Mouse (Mus musculus) hindbrain, embryonic 16.5 days (tissue): ENCODE measurements around the gene Rras. TPM values are rescaled to one million over a fixed set of nuclear protein-coding genes. Genes with fewer than 3 reads are reported as not detected.

ENCODE experiments used
- ATAC-seq: fragments of 200-750 bp; cut with Nextera tagmentation; 2 replicates; pipeline ENCODE4 v1.8.0; 2017; ENCODE audit warnings: moderate TSS enrichment, moderate library complexity
- H3K27ac ChIP-seq: fragments of 300-500 bp; sonication (generic); 2 replicates; pipeline ENCODE4 v1.5.1; 2014; ENCODE audit warnings: low read depth, mild to moderate bottlenecking, control low read depth, low read length, moderate library complexity
- H3K27me3 ChIP-seq: fragments of 300-500 bp; sonication (generic); replicated peaks from 2 replicates; pipeline ENCODE4 v1.6.1; 2014; ENCODE audit warnings: low read length; ENCODE audit not compliant: control insufficient read depth, insufficient read depth
- H3K36me3 ChIP-seq: fragments of 300-500 bp; sonication (generic); 2 replicates; pipeline ENCODE4 v1.6.1; 2014; ENCODE audit warnings: mild to moderate bottlenecking, low read length, moderate library complexity, mixed read lengths; ENCODE audit not compliant: control insufficient read depth, insufficient read depth
- H3K4me1 ChIP-seq: fragments of 300-500 bp; sonication (generic); 2 replicates; pipeline ENCODE4 v1.6.1; 2014; ENCODE audit warnings: low read depth, low read length; ENCODE audit not compliant: control insufficient read depth, insufficient read depth
- H3K4me2 ChIP-seq: fragments of 300-500 bp; sonication (generic); 2 replicates; pipeline ENCODE4 v1.6.1; 2014; ENCODE audit warnings: mild to moderate bottlenecking, low read length, control low read depth, moderate library complexity
- H3K4me3 ChIP-seq: fragments of 300-500 bp; sonication (generic); 2 replicates; pipeline ENCODE4 v1.5.1; 2014; ENCODE audit warnings: mild to moderate bottlenecking, low read length, control low read depth, moderate library complexity
- H3K9ac ChIP-seq: fragments of 300-500 bp; sonication (generic); 2 replicates; pipeline ENCODE4 v1.6.1; 2014; ENCODE audit warnings: low read depth, mild to moderate bottlenecking, control low read depth, low read length, moderate library complexity
- H3K9me3 ChIP-seq: fragments of 300-500 bp; sonication (generic); 2 replicates; pipeline ENCODE4 v1.6.1; 2014; ENCODE audit warnings: mild to moderate bottlenecking, low read length, moderate library complexity; ENCODE audit not compliant: control insufficient read depth
- whole genome bisulfite sequencing: fragments of 180-500 bp; shearing (Covaris S2); extraction: QIAGEN DNeasy Blood & Tissue Kit; methylation state at CpG from one replicate; pipeline ENCODE4 v1.1.7; 2014; 5-methylcytosine and 5-hydroxymethylcytosine counted together
- polyA plus RNA-seq: library from polyadenylated mRNA; unstranded; fragments of >200 nt; fragmentation: Nextera tagmentation; extraction: Ambion mirVana; gene quantifications from 2 replicates; pipeline ENCODE4 v1.2.1, GENCODE M21; 2015

The Rras gene
- polyA plus RNA-seq, 1 experiment from 2014 or later, result 13.1 TPM

GRCm38 (mm10) chr7:45053117-45053930 is 35.6 kb downstream of the Rras start:
- ATAC-seq, result peak; percentile 45
- no peaks in the 10 kb centered on the region for H3K9me3 ChIP-seq
- H3K27me3 ChIP-seq, result no peaks in the 10 kb centered on the region
- peak overlapping the region; percentile 100 for H3K27ac ChIP-seq
- peaks cover 18% of the 10 kb centered on the region for H3K4me1 ChIP-seq
- 0% methylated on average over 25 of the region's 59 CpGs for WGBS
- H3K9ac ChIP-seq, result peak overlapping the region; percentile 93
- H3K4me3 ChIP-seq, result peak overlapping the region; percentile 64
- peak overlapping the region; percentile 93 for H3K4me2 ChIP-seq
- H3K36me3 ChIP-seq, result peaks cover 21% of the 10 kb centered on the region

DNA sequence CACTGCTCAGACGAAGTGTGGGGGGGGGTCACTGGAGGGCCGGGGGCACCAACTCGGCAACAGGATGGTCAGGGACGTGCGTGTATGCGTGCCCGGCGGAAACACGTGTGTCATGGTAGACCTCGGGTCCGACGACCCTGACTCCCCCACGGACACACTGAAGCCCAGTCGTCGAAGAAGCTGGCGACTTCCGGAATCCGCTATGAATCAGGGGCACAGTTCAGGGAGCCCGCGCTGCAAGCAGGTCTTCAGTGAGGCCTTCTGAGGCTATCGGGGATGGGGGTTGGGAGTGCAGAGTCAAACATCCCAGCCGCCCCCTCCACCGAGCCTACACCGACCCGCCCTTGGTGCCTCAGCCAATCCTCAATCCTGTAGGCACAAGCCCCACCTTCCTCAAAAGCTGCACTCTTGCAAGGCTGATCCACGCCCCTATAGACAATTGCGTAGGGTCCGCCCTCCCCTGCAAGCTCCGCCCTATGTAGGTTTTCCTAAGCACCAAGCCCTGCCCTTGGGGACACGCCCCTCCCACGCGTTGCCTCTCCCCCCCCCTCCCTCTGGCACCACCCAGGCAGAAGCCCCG is 36.3 kb downstream of the Rras start:
- peak overlapping the region; percentile 100 for H3K27ac ChIP-seq
- peak overlapping the region; percentile 64 for H3K4me3 ChIP-seq
- H3K27me3 ChIP-seq, result no peaks in the 10 kb centered on the region
- peaks cover 20% of the 10 kb centered on the region for H3K4me1 ChIP-seq
- peak; percentile 92 for ATAC-seq
- no peaks in the 10 kb centered on the region for H3K9me3 ChIP-seq
- under 1% methylated on average over 32 of the region's 33 CpGs for WGBS
- peaks cover 14% of the 10 kb centered on the region for H3K36me3 ChIP-seq
- peak overlapping the region; percentile 93 for H3K4me2 ChIP-seq
- peak overlapping the region; percentile 93 for H3K9ac ChIP-seq

DNA sequence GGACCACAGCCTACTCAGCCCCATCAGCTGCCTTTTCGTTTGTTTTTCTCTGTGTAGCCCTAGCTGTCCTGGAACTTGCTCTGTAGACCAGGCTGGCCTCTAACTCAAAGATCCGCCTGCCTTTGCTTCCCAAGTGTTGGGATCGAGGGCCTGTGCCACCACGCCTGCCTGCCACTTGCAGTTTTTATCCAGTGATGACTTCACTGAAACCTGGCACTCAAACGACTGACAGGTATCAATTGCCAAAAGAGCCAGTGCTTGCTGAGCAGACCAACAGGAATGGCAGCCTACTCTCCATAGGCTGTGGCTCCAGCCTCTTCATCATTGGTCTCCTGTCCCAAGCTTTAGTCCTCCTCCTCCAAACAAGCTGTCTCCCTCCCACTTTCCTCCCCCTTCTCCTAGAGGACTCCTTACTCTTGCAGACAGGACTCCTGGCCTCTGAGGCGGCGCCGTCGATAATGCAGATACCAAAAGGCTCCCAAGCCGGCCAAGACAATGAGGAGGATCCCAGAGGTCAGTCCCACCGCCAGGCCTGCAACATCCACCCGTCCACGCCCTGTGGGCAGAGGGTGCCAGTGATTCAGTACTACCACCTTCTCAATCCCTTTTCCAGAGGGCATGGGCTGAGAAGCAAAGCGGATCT is 38.7 kb downstream of the Rras start:
- Histone ChIP-seq H3K27me3 (no peaks in the 10 kb centered on the region), H3K27ac (no peak overlapping the region), H3K4me2 (no peak overlapping the region), H3K9ac (no peak overlapping the region), H3K4me3 (no peak overlapping the region), H3K4me1 (peaks cover 12% of the 10 kb centered on the region), H3K9me3 (no peaks in the 10 kb centered on the region), H3K36me3 (no peaks in the 10 kb centered on the region)
- WGBS, result 65% methylated on average over 14 of the region's 14 CpGs
- no peak for ATAC-seq

DNA sequence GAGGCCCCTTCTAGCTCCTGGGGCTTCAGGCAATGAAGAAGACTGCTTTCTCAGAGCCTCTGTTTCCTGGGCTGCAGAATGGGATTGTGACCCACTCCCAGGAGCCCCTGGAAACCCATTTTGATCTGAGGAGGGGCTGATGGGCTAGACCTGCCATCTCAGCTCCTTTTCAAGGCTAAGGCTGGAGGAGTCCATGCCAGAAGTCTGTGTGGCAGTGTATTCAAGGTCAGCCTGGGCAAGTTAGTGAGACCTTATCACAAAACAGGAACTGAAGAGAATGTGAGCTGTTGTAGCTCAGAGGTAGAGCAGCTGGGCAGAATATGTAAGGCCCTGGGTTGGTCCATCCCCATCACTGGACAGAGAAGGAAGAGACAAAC is 39.2 kb downstream of the Rras start:
- H3K4me3 ChIP-seq, result no peak overlapping the region
- H3K4me2 ChIP-seq, result no peak overlapping the region
- H3K9me3 ChIP-seq, result no peaks in the 10 kb centered on the region
- no peaks in the 10 kb centered on the region for H3K27me3 ChIP-seq
- peaks cover 12% of the 10 kb centered on the region for H3K4me1 ChIP-seq
- no peak overlapping the region for H3K27ac ChIP-seq
- no peaks in the 10 kb centered on the region for H3K36me3 ChIP-seq
- ATAC-seq, result no peak
- H3K9ac ChIP-seq, result no peak overlapping the region

DNA sequence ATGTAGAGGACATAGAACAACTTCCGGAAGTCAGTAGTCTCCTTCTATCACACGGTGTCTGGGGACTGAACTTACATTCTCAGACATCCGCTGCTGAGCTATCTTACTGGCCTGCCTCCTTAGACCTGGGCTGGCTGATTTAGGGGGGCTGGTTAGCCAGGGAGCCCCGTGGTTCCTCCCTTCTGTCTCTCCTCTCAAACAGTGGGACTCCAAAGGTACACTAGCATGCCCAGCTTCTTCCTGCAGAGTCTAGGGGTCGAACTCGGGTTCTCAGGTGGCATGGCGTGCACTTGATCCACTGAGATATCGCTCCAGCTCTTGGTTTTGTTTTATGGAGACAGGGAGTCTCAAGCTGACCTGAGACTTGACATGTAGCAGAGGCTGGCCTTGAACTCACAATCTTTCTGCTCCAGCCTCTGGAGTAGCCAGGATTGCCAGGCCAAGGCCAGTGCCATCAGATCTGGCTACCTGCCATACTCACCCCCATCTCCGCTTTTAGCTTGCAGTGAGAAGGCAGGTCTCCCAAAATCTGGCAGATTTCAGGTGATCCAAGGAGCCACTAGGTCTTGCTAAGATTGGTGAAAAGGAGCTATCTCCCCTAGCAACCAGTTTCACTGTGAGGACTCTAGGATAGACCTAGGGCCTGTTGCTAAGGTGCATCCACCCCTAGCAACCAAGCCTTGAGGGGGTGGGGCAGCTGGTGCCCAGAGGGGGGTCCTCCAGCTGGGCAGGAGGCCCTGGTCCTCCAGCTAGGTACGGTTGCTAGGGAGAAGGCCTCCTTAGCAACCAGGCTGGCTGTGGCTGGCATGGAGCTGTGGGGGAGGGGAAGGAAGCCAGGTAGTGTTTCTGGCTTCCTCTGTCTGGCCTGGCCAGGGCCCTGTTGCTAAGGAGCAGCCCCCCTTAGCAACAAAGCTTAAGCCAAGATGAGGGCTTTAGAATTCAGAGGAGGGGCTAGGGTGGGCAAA is 41.1 kb downstream of the Rras start:
- H3K27ac ChIP-seq, result peak overlapping the region; percentile 71
- no peaks in the 10 kb centered on the region for H3K9me3 ChIP-seq
- no peak overlapping the region for H3K4me3 ChIP-seq
- ATAC-seq, result peak; percentile 19
- no peaks in the 10 kb centered on the region for H3K36me3 ChIP-seq
- H3K9ac ChIP-seq, result peak overlapping the region; percentile 46; the same call in 1 of the 2 replicates
- 75% methylated on average over 10 of the region's 10 CpGs for WGBS
- no peaks in the 10 kb centered on the region for H3K27me3 ChIP-seq
- no peak overlapping the region for H3K4me2 ChIP-seq
- peaks cover 16% of the 10 kb centered on the region for H3K4me1 ChIP-seq

DNA sequence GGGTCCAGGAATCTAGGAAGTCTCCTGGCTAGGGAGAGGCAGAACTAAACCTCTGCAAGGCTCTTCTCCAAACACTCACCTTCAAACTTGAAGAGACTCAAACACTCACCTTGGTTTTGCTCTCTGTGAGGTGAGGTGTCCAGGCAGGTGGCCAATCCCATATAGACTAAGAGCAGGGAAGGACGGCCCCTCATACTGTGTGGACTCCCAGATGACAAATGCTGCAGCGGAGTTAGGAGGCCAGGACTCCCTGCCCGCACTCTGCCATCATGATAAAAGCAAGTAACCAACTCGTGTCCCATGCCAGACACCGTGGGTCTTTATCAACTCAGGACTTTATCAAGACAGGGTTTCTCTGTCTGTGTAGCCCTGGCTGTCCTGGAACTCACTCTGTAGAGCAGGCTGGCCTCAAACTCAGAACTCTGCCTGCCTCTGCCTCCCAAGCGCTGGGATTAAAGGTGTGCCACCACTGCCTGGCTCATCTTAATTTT is 42.9 kb downstream of the Rras start:
- no peak overlapping the region for H3K4me2 ChIP-seq
- WGBS, result 87% methylated on average over 6 of the region's 6 CpGs
- no peak overlapping the region for H3K9ac ChIP-seq
- no peaks in the 10 kb centered on the region for H3K27me3 ChIP-seq
- H3K36me3 ChIP-seq, result no peaks in the 10 kb centered on the region
- no peak overlapping the region for H3K4me3 ChIP-seq
- H3K4me1 ChIP-seq, result peaks cover 16% of the 10 kb centered on the region
- no peaks in the 10 kb centered on the region for H3K9me3 ChIP-seq
- H3K27ac ChIP-seq, result no peak overlapping the region
- no peak for ATAC-seq

DNA sequence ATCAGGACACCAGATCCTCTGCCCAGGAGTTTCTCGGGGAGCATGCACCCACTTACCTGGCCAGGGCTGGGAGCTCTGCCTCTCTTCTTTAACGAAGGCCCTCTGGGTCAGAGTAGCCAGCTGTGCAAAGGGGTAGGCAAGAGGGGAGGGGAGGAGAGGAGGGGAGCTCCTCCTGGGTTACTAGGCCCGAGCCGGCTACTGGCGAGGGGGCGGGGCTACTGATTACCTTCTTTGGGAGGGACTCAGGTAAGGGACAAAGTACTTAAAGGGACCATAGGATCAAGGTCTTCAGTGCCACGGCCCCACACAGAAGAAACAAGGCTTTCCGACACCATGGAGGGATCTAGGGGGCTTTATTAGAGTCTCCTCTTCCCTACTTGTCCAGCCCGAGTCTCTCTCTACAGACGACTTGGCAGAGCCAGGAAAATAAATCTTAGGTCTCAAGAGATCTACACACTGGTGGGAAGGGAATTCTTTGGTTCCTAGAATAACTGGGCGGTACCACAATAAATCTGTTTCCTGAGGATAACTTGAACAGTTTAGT is 43.8 kb downstream of the Rras start:
- no peak for ATAC-seq
- H3K4me1 ChIP-seq, result peaks cover 16% of the 10 kb centered on the region
- no peaks in the 10 kb centered on the region for H3K36me3 ChIP-seq
- WGBS, result 22% methylated on average over 11 of the region's 11 CpGs
- no peaks in the 10 kb centered on the region for H3K9me3 ChIP-seq
- no peaks in the 10 kb centered on the region for H3K27me3 ChIP-seq
- no peak overlapping the region for H3K27ac ChIP-seq
- H3K4me3 ChIP-seq, result peak overlapping the region; percentile 63
- H3K4me2 ChIP-seq, result peak overlapping the region; percentile 49
- H3K9ac ChIP-seq, result peak overlapping the region; percentile 27; the same call in 1 of the 2 replicates

GRCm38 (mm10) chr7:45062239-45062835 is 44.6 kb downstream of the Rras start, which contains the start of the genes Nosip and Prrg2:
Nosip (plus strand) TSS chr7:45062429.
Prrg2 (minus strand) TSS chr7:45062677.
- Histone ChIP-seq H3K9ac (peak within 1 kb of the TSS; percentile 70), H3K4me3 (peak within 1 kb of the TSS; percentile 63), H3K27ac (peak within 1 kb of the TSS; percentile 87), H3K27me3 (no peaks in the 10 kb centered on the region), H3K4me2 (peak within 1 kb of the TSS; percentile 57), H3K36me3 (no peaks in the 10 kb centered on the region), H3K9me3 (no peaks in the 10 kb centered on the region), H3K4me1 (peaks cover 16% of the 10 kb centered on the region)
- under 1% methylated on average over 31 of the region's 31 CpGs for WGBS
- peak; percentile 90 for ATAC-seq
